Mouse (Mus musculus) thymus, postnatal 36 days (tissue): Measurements from ENCODE around the gene Ywhae.

Experiments used
- DNase-seq, 2 experiments: peaks; one replicate each; pipeline ENCODE4 v3.0.0; 2022; ENCODE audit warnings: mixed read lengths in 2 of 2

Ywhae gene

GRCm38 (mm10) chr11:75738477-75738821 lies 5.8 kb downstream of the Ywhae start:
- no peak for DNase-seq

GRCm38 (mm10) chr11:75740204-75740603 lies 7.5 kb downstream of the Ywhae start:
- DNase-seq, result no peak

GRCm38 (mm10) chr11:75741615-75742014 lies 8.9 kb downstream of the Ywhae start:
- DNase-seq, result no peak

GRCm38 (mm10) chr11:75744761-75745160 lies 12.1 kb downstream of the Ywhae start:
- DNase-seq, result no peak

GRCm38 (mm10) chr11:75750537-75750936 lies 17.9 kb downstream of the Ywhae start:
- no peak for DNase-seq

- DNase-seq, result no peak
Measured at GRCm38 (mm10) chr11:75751082-75751481, 18.4 kb downstream of the Ywhae start.

GRCm38 (mm10) chr11:75756687-75757086 lies 24.0 kb downstream of the Ywhae start:
- peak; percentile 20 to 37 for DNase-seq

GRCm38 (mm10) chr11:75758553-75758952 lies 25.9 kb downstream of the Ywhae start:
- no peak for DNase-seq

GRCm38 (mm10) chr11:75760785-75761184 lies 28.1 kb downstream of the Ywhae start:
- no peak for DNase-seq

GRCm38 (mm10) chr11:75762708-75763107 lies 30.0 kb downstream of the Ywhae start:
- no peak for DNase-seq

GRCm38 (mm10) chr11:75764521-75765023 lies 31.9 kb downstream of the Ywhae start:
- DNase-seq, result no peak

- no peak for DNase-seq
Measured at GRCm38 (mm10) chr11:75765161-75765560, 32.5 kb downstream of the Ywhae start.

GRCm38 (mm10) chr11:75767014-75767413 lies 34.3 kb downstream of the Ywhae start:
- no peak for DNase-seq

- DNase-seq, result no peak
Measured at GRCm38 (mm10) chr11:75768091-75768989, 35.7 kb downstream of the Ywhae start.

- peak; percentile 74 to 81 for DNase-seq
Measured at GRCm38 (mm10) chr11:75769206-75769605, 36.5 kb downstream of the Ywhae start.

- no peak for DNase-seq
Measured at GRCm38 (mm10) chr11:75772562-75772961, 39.9 kb downstream of the Ywhae start.

- no peak for DNase-seq
Measured at GRCm38 (mm10) chr11:75775919-75776318, 43.2 kb downstream of the Ywhae start.

- DNase-seq, result peak; percentile 57 to 58
Measured at GRCm38 (mm10) chr11:75781919-75782318, 49.2 kb downstream of the Ywhae start.

GRCm38 (mm10) chr11:75783799-75784198 lies 51.1 kb downstream of the Ywhae start:
- no peak for DNase-seq

GRCm38 (mm10) chr11:75785897-75786296 lies 53.2 kb downstream of the Ywhae start:
- no peak for DNase-seq

- DNase-seq, result no peak
Measured at GRCm38 (mm10) chr11:75792535-75792934, 59.9 kb downstream of the Ywhae start.

GRCm38 (mm10) chr11:75793351-75793750 lies 60.7 kb downstream of the Ywhae start:
- no peak for DNase-seq

- DNase-seq, result no peak
Measured at GRCm38 (mm10) chr11:75794602-75795320, 62.1 kb downstream of the Ywhae start.

GRCm38 (mm10) chr11:75795321-75795636 lies 62.6 kb downstream of the Ywhae start:
- DNase-seq, result no peak
